Mouse (Mus musculus) lung, postnatal 4 days (tissue): ENCODE results near the gene Coq5.

Experiments used
- DNase-seq, 2 experiments: peaks; one replicate each; pipeline ENCODE4 v3.0.0; 2021

The Coq5 gene

GRCm38 (mm10) chr5:115279226-115280049 lies at the start of gene Coq5:
Coq5 (plus strand) TSS chr5:115279666.
- peak; percentile 87 to 91 for DNase-seq

- DNase-seq, result no peak
Measured at GRCm38 (mm10) chr5:115230830-115231551, 48.5 kb upstream of the Coq5 start.

- no peak for DNase-seq
Measured at GRCm38 (mm10) chr5:115231552-115232120, 47.8 kb upstream of the Coq5 start.

GRCm38 (mm10) chr5:115232516-115232915 lies 47.0 kb upstream of the Coq5 start:
- no peak for DNase-seq

GRCm38 (mm10) chr5:115233031-115233780 lies 46.3 kb upstream of the Coq5 start:
- DNase-seq, result no peak

- DNase-seq, result no peak
Measured at GRCm38 (mm10) chr5:115234519-115234918, 44.9 kb upstream of the Coq5 start.

- DNase-seq, result peak; percentile 66 to 76
Measured at GRCm38 (mm10) chr5:115235323-115235771, 44.1 kb upstream of the Coq5 start.

- DNase-seq, result peak; percentile 86 to 92
Measured at GRCm38 (mm10) chr5:115235786-115236263, 43.6 kb upstream of the Coq5 start, which contains the start of gene Pop5. Pop5 (plus strand) TSS chr5:115235836.

GRCm38 (mm10) chr5:115237803-115238728 lies 41.4 kb upstream of the Coq5 start:
- peak; percentile 94 to 95 for DNase-seq

- no peak for DNase-seq
Measured at GRCm38 (mm10) chr5:115238729-115239195, 40.7 kb upstream of the Coq5 start.

GRCm38 (mm10) chr5:115240191-115240590 lies 39.3 kb upstream of the Coq5 start:
- no peak for DNase-seq

GRCm38 (mm10) chr5:115255472-115255871 lies 24.0 kb upstream of the Coq5 start:
- DNase-seq, result no peak

- no peak for DNase-seq
Measured at GRCm38 (mm10) chr5:115256909-115257546, 22.4 kb upstream of the Coq5 start.

GRCm38 (mm10) chr5:115260356-115260755 lies 19.1 kb upstream of the Coq5 start:
- DNase-seq, result peak in 1 of 2 experiments; percentile 28

GRCm38 (mm10) chr5:115261141-115261540 lies 18.3 kb upstream of the Coq5 start:
- no peak for DNase-seq

- no peak for DNase-seq
Measured at GRCm38 (mm10) chr5:115261880-115262279, 17.6 kb upstream of the Coq5 start.

GRCm38 (mm10) chr5:115262502-115263291 lies 16.8 kb upstream of the Coq5 start:
- DNase-seq, result no peak

GRCm38 (mm10) chr5:115266340-115266739 lies 13.1 kb upstream of the Coq5 start:
- no peak for DNase-seq

- no peak for DNase-seq
Measured at GRCm38 (mm10) chr5:115266787-115267468, 12.5 kb upstream of the Coq5 start.
